Comparison of ENCODE assay signal across 18 mouse cellular contexts in the genomic region with DNA sequence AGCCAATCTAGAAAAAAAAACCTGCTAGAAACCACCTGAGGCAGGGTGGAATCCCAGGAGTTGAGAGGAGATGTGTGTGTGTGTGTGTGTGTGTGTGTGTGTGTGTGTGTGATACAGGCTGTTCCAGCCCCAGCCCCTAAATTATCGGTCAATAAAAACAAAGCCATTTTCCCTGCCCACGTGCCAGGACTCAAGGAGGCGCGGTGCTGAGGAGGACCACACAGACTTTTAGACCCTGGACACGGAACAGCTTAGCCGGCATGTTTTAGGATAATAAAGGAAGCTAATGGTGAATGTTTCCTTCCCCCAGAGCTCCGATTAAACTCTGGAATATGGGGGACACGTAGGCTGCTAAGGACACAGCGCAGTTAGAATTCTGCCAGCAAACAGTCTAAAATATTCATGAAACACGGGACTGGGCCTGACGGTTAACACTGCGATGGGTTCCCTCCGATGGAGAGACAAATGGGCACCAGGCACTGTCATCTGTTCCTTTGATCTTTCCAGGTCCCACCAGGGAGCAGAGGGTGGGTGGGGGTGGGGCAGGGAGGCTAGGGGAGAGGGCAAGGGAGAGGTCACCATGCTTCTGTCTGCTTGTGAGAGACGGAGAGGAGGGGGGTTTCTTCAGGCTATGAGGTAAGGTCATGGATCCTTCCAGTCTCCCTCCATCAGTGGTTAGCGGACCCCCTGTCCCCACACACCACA.
A peak's percentile ranks its signal among the peaks of the same experiment; 100 is the strongest.
DNase-seq lines count a peak whose midpoint lies in the region; ATAC-seq lines count a peak whose summit lies in the region.
"Had no signal": no experiment of that assay in that cellular context is flagged by ENCODE, and none has a peak within 500 bp of the region (broad histone marks: within the 10 kb centered on the region; RNA-seq: fewer than 3 reads in every experiment).

No protein-coding gene starts in this region.

- no peaks in the 10 kb centered on the region for H3K36me3 ChIP-seq in limb, embryonic 10.5 days
- H3K36me3 ChIP-seq: stomach, embryonic 15.5 days had no signal

- H3K27ac ChIP-seq in limb, embryonic 10.5 days = peak overlapping the region; percentile 59
- H3K27ac ChIP-seq: liver, embryonic 14.5 days; stomach, embryonic 15.5 days had no signal

- H3K4me1 ChIP-seq in limb, embryonic 10.5 days = peaks cover 71% of the 10 kb centered on the region

- H3K27me3 ChIP-seq in limb, embryonic 10.5 days (ENCODE audit: low read depth, poor library complexity, severe bottlenecking) = no peaks in the 10 kb centered on the region
- H3K27me3 ChIP-seq: Patski; stomach, embryonic 15.5 days had no signal

- 11% methylated on average over 15 of the region's 15 CpGs for WGBS in limb, embryonic 10.5 days

- no peaks in the 10 kb centered on the region for H3K9me3 ChIP-seq in limb, embryonic 10.5 days (replicated peaks)
- H3K9me3 ChIP-seq: stomach, embryonic 15.5 days had no signal

- H3K4me3 ChIP-seq in limb, embryonic 10.5 days = no peak overlapping the region
- H3K4me3 ChIP-seq: stomach, embryonic 15.5 days had no signal

- ATAC-seq in frontal cortex, adult (ENCODE audit: low TSS enrichment) = peak; percentile 14; the same call in 1 of the 2 replicates
- ATAC-seq: Patski had no signal

- DNase-seq in frontal cortex, postnatal 10 days (ENCODE audit: low spot score in 2 of 2) = no peak
- peak; percentile 49 for DNase-seq in embryo, embryonic 11 days
- peak; percentile 47 for DNase-seq in limb, embryonic 10.5 days (ENCODE audit: low spot score)
- DNase-seq in neural tube, embryonic 10.5 days (ENCODE audit: extremely low spot score, low spot score) = peak; percentile 60
- no peak for DNase-seq in thymus, postnatal 0 days (ENCODE audit: low spot score)
- no peak for DNase-seq in spleen, postnatal 14 days (ENCODE audit: low spot score in 2 of 2)
- DNase-seq in gastrocnemius, adult 18-20 months (ENCODE audit: low spot score) = no peak
- DNase-seq: B cell, adult 2 months; cerebellum, adult 11-12 months; heart, postnatal 4 days; kidney, adult 2 months; kidney, postnatal 4 days; layer of hippocampus, postnatal 36 days; lung, postnatal 10 days had no signal

Comparison
In these comparisons a context has a peak if more than half of its experiments do, and no peak if none do; other contexts are left out.
1. DNase-seq: peak in embryo, embryonic 11 days (single experiment), limb, embryonic 10.5 days (single experiment) and neural tube, embryonic 10.5 days (single experiment); none in frontal cortex, postnatal 10 days (0 of 2), thymus, postnatal 0 days (single experiment), spleen, postnatal 14 days (0 of 2) and gastrocnemius, adult 18-20 months (single experiment).